Mouse (Mus musculus): Measurements from ENCODE around the gene Mms19. TPM values are rescaled to one million over a fixed set of nuclear protein-coding genes. Genes with fewer than 3 reads are reported as not detected.

Mms19 gene
- polyA plus RNA-seq, 1 experiment from 2014 or later: 27.5 TPM

DNA sequence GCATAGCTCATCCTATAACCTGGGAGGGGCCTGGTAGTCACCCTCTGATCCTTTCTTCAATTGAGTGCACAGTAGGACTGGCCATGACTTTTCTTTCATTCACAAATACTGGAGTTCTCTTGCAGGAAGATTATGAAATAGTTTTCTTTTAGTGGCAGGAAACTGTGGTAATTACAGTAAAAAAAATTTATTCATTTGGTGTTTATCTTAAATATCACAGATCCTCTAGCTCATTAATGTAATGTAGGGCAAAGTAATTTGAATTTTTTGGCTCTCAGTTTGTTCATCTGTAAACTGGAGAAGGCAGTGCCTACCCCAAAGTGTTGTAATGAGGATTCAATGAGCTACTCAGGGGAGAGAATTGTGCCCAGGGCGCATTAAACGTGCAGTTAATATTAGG is 12.0 kb upstream of the Mms19 start:
- H3K4me3 ChIP-seq (ENCODE audit: low read depth, low read length): no peak overlapping the region
- peaks cover 17% of the 10 kb centered on the region for H3K4me1 ChIP-seq (ENCODE audit: control insufficient read depth, insufficient read depth, low read length)
- H3K36me3 ChIP-seq (ENCODE audit: control insufficient read depth, insufficient read depth, low read length): no peaks in the 10 kb centered on the region
- no peaks in the 10 kb centered on the region for H3K9me3 ChIP-seq (ENCODE audit: control insufficient read depth, low read length)
- H3K4me2 ChIP-seq (ENCODE audit: low read depth, low read length): no peak overlapping the region
- WGBS: 75% methylated on average over 2 of the region's 2 CpGs
- H3K27me3 ChIP-seq (replicated peaks; ENCODE audit: control insufficient read depth, insufficient read depth, low read length): no peaks in the 10 kb centered on the region
- no peak overlapping the region for H3K9ac ChIP-seq (ENCODE audit: low read depth, low read length)
- ATAC-seq (ENCODE audit: low read depth) (no peak), DNase-seq (ENCODE audit: low spot score) (no peak)
- H3K27ac ChIP-seq (replicated peaks; ENCODE audit: low read depth, low read length): peak overlapping the region; percentile 39; the same call in 1 of the 2 replicates

DNA sequence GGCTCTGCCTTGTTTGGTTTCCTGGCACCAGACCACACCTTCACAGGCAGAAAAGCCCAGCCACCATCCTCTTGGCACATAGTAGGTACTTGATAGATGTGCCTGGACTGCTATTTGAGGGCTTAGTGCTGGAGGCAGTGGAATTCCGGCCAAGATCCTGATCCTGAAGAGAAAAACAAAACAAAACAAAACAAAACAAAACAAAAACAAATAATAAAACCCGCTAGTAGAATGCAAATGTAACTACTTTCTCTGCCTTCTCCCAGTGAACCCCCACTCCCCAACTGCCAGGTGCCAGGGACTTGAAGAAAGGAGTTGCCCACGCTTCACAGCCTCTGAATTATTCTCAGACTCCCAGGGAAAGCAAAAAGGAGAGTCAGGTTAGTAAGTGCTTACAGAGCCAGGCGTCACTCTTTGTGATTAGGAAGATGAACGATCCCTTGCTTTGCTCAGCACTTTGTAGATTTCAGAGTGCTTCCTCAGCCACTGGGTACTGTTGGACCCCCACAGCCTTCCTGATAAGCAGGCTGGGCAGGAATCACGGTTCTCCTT is 11.0 kb upstream of the Mms19 start:
- peaks cover 17% of the 10 kb centered on the region for H3K4me1 ChIP-seq (ENCODE audit: control insufficient read depth, insufficient read depth, low read length)
- H3K36me3 ChIP-seq (ENCODE audit: control insufficient read depth, insufficient read depth, low read length): no peaks in the 10 kb centered on the region
- no peak for DNase-seq (ENCODE audit: low spot score)
- WGBS: 54% methylated on average over 6 of the region's 6 CpGs
- H3K27ac ChIP-seq (replicated peaks; ENCODE audit: low read depth, low read length): no peak overlapping the region
- H3K9me3 ChIP-seq (ENCODE audit: control insufficient read depth, low read length): no peaks in the 10 kb centered on the region
- no peak overlapping the region for H3K9ac ChIP-seq (ENCODE audit: low read depth, low read length)
- no peak overlapping the region for H3K4me2 ChIP-seq (ENCODE audit: low read depth, low read length)
- no peak overlapping the region for H3K4me3 ChIP-seq (ENCODE audit: low read depth, low read length)
- H3K27me3 ChIP-seq (replicated peaks; ENCODE audit: control insufficient read depth, insufficient read depth, low read length): no peaks in the 10 kb centered on the region
- no peak for ATAC-seq (ENCODE audit: low read depth)

DNA sequence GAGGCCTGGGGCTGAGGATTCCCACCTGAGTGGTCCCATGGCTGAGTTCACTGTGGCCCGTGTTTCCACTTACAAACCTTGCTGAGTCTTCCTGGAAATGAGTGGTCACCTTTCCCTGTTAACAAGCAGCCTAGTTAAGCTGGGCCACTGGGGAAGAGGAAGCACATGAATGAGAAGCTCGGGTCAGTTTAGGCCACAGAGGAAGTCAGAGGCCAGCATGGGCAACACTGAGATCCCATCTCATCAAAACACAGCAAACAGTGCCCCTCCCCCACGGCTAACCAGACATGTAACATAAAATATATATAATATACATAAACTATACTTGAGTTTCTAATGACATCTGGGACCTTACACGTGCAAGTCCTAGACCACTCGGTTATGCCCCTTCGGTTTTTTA is 8.9 kb upstream of the Mms19 start:
- no peak overlapping the region for H3K9ac ChIP-seq (ENCODE audit: low read depth, low read length)
- H3K27me3 ChIP-seq (replicated peaks; ENCODE audit: control insufficient read depth, insufficient read depth, low read length): no peaks in the 10 kb centered on the region
- peaks cover 13% of the 10 kb centered on the region for H3K4me1 ChIP-seq (ENCODE audit: control insufficient read depth, insufficient read depth, low read length)
- H3K27ac ChIP-seq (replicated peaks; ENCODE audit: low read depth, low read length): no peak overlapping the region
- DNase-seq (ENCODE audit: low spot score) (no peak), ATAC-seq (ENCODE audit: low read depth) (no peak)
- H3K36me3 ChIP-seq (ENCODE audit: control insufficient read depth, insufficient read depth, low read length): no peaks in the 10 kb centered on the region
- no peak overlapping the region for H3K4me3 ChIP-seq (ENCODE audit: low read depth, low read length)
- H3K9me3 ChIP-seq (ENCODE audit: control insufficient read depth, low read length): no peaks in the 10 kb centered on the region
- H3K4me2 ChIP-seq (ENCODE audit: low read depth, low read length): no peak overlapping the region
- 75% methylated on average over 6 of the region's 6 CpGs for WGBS

DNA sequence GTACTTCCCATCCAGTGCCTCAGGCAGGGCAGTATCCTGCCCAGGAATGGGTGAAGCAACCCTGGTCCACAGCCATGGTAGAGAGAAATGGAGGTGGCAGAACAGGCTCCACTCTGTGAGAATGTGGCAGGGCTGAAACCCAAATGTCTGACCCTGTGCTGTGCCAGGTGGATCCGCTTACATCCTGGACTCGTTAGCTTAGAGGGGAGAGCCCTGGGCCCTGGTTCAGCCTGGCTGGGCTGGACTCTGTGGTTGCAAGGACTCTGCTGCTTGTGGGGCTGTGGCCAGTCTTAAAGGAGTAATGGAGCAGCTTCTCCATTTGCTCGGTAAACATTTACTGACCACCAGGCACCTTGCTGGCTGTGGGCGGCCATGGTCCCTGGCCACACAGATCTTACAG is 6.2 kb upstream of the Mms19 start:
- H3K4me3 ChIP-seq (ENCODE audit: low read depth, low read length): no peak overlapping the region
- ATAC-seq (ENCODE audit: low read depth): no peak; the same call in 1 of the 2 replicates
- no peak overlapping the region for H3K4me2 ChIP-seq (ENCODE audit: low read depth, low read length)
- no peaks in the 10 kb centered on the region for H3K9me3 ChIP-seq (ENCODE audit: control insufficient read depth, low read length)
- no peak for DNase-seq (ENCODE audit: low spot score)
- no peaks in the 10 kb centered on the region for H3K27me3 ChIP-seq (replicated peaks; ENCODE audit: control insufficient read depth, insufficient read depth, low read length)
- H3K36me3 ChIP-seq (ENCODE audit: control insufficient read depth, insufficient read depth, low read length): no peaks in the 10 kb centered on the region
- no peaks in the 10 kb centered on the region; the same call in 1 of the 2 replicates for H3K4me1 ChIP-seq (ENCODE audit: control insufficient read depth, insufficient read depth, low read length)
- no peak overlapping the region for H3K9ac ChIP-seq (ENCODE audit: low read depth, low read length)
- 82% methylated on average over 4 of the region's 4 CpGs for WGBS
- no peak overlapping the region for H3K27ac ChIP-seq (replicated peaks; ENCODE audit: low read depth, low read length)

DNA sequence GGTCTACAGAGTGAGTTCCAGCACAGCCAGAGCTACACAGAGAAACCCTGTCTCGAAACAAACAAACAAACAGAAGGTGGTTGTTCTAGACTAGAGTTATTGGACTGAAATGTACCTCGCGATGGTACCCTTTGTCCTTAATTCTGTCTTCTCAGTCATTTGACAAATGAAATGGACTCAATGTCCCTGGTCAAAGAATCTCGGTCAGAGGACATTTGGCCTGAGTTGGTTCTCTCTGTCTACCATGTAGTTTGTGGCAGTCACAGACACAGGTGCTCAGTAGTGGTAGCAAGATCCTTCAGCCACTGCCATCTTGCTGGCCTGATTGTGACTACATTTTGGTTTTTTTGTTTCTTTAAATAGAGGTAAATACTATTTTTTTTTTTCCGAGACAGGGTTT is 5.0 kb upstream of the Mms19 start:
- Histone ChIP-seq H3K4me3 (ENCODE audit: low read depth, low read length) (no peak overlapping the region), H3K4me1 (ENCODE audit: control insufficient read depth, insufficient read depth, low read length) (no peaks in the 10 kb centered on the region; the same call in 1 of the 2 replicates)
- no peak for ATAC-seq (ENCODE audit: low read depth)

DNA sequence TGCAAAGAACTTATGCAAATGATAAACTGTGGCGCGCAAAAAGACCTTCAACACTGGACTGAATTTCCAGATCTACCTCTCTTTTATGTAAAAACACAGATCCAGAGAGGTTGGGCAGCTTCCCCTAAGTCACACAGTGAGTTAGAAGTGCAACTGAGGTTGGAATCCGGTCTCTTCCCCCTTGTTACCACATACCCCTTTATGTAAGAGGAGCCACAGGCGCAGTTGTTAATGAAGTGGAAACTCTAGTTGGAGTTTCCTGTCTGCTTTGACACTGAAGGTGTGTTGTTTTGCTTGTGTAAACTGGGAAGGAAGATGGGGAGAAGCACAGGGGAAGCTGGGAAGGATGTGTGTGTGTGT is 1.8 kb upstream of the Mms19 start:
- Histone ChIP-seq H3K4me1 (ENCODE audit: control insufficient read depth, insufficient read depth, low read length) (peaks cover 6% of the 10 kb centered on the region), H3K4me2 (ENCODE audit: low read depth, low read length) (peak overlapping the region; percentile 70), H3K4me3 (ENCODE audit: low read depth, low read length) (peak overlapping the region; percentile 93), H3K9ac (ENCODE audit: low read depth, low read length) (peak overlapping the region; percentile 81), H3K9me3 (ENCODE audit: control insufficient read depth, low read length) (no peaks in the 10 kb centered on the region), H3K27ac (replicated peaks; ENCODE audit: low read depth, low read length) (peak overlapping the region; percentile 90), H3K36me3 (ENCODE audit: control insufficient read depth, insufficient read depth, low read length) (no peaks in the 10 kb centered on the region), H3K27me3 (replicated peaks; ENCODE audit: control insufficient read depth, insufficient read depth, low read length) (no peaks in the 10 kb centered on the region)
- no peak for ATAC-seq (ENCODE audit: low read depth)
- WGBS: 3% methylated on average over 4 of the region's 4 CpGs
- peak; percentile 54 for DNase-seq (ENCODE audit: low spot score)

More for the DNA sequence above, 5.0 kb upstream of the Mms19 start:
- Histone ChIP-seq H3K4me2 (ENCODE audit: low read depth, low read length) (no peak overlapping the region), H3K9ac (ENCODE audit: low read depth, low read length) (no peak overlapping the region), H3K9me3 (ENCODE audit: control insufficient read depth, low read length) (no peaks in the 10 kb centered on the region), H3K27ac (replicated peaks; ENCODE audit: low read depth, low read length) (no peak overlapping the region), H3K27me3 (replicated peaks; ENCODE audit: control insufficient read depth, insufficient read depth, low read length) (no peaks in the 10 kb centered on the region), H3K36me3 (ENCODE audit: control insufficient read depth, insufficient read depth, low read length) (no peaks in the 10 kb centered on the region)
- no peak for DNase-seq (ENCODE audit: low spot score)
- 95% methylated on average over 5 of the region's 5 CpGs for WGBS

DNA sequence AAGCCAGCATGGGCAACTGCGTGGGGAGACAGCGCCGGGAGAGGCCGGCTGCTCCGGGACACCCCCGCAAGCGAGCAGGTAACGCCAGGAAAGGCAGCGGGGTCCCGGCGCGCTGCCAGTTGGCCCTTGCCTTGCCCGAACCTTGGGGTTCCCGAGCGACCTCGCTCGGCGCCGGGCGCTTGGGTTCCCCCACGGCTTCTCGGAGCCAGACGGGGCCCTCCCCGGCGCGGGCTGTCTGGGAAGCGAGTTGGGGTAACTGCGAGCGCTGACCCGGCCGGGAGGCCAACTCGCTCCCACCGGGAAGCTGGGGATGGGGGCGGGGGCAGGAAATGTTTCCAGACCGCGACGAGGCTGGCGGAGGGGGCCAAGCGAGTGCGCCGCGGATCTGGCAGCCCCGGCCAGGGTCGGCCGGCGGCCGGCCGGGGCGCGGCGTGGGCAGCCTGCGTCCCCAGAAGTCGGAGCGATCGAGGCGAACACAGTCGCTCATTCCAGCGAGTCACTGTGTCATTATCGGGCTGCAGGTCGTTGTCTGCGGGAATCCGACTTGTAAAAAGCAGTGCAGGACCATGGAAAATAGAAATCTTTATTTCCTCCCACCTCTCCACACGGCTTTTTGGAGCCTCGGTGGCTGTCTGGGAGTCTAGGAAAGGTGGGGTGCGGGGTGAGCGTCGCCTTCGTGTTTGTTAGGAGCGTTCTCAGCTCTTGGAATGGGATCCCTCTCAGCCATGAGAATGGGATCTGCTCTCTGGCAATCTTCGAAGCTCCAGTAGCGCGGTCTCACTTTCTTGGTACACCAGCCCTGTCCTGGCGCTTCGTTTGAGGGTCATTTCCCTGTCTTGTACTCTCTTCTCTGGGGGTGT is 1.2 kb upstream of the Mms19 start:
- DNase-seq (ENCODE audit: low spot score) (no peak), ATAC-seq (ENCODE audit: low read depth) (no peak)
- Histone ChIP-seq H3K9me3 (ENCODE audit: control insufficient read depth, low read length) (no peaks in the 10 kb centered on the region), H3K4me1 (ENCODE audit: control insufficient read depth, insufficient read depth, low read length) (peaks cover 12% of the 10 kb centered on the region), H3K27me3 (replicated peaks; ENCODE audit: control insufficient read depth, insufficient read depth, low read length) (no peaks in the 10 kb centered on the region), H3K4me2 (ENCODE audit: low read depth, low read length) (peak overlapping the region; percentile 70), H3K9ac (ENCODE audit: low read depth, low read length) (peak overlapping the region; percentile 81), H3K4me3 (ENCODE audit: low read depth, low read length) (peak overlapping the region; percentile 93), H3K27ac (replicated peaks; ENCODE audit: low read depth, low read length) (peak overlapping the region; percentile 90), H3K36me3 (ENCODE audit: control insufficient read depth, insufficient read depth, low read length) (no peaks in the 10 kb centered on the region)
- under 1% methylated on average over 43 of the region's 74 CpGs for WGBS

DNA sequence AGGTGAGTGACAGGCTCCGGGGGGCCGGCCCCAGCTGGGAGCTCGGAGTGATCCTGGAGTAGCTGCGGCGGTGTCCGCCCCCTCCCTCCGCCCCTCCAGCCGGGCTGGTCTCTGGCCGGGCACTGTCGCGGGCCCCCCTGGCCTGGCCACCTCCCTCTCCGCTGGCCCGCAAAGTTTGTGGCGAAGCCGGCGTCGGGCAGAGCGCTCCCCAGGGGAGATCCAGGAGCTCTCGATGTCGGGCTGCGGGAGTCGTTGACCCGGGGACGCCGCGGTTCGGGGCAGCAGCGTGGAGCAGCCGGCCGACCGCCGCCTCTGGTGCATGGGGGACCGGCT is 604 bp upstream of the Mms19 start, which contains the start of gene Ubtd1:
Gene Ubtd1 (plus strand): TSS at position 169 of the 333 bp plus-strand sequence.
- H3K9me3 ChIP-seq (ENCODE audit: control insufficient read depth, low read length): no peaks in the 10 kb centered on the region
- H3K36me3 ChIP-seq (ENCODE audit: control insufficient read depth, insufficient read depth, low read length): no peaks in the 10 kb centered on the region
- H3K27ac ChIP-seq (replicated peaks; ENCODE audit: low read depth, low read length): peak within 1 kb of the TSS; percentile 90
- DNase-seq (ENCODE audit: low spot score) (no peak), ATAC-seq (ENCODE audit: low read depth) (no peak; the same call in 1 of the 2 replicates)
- peak within 1 kb of the TSS; percentile 81 for H3K9ac ChIP-seq (ENCODE audit: low read depth, low read length)
- peaks cover 14% of the 10 kb centered on the region for H3K4me1 ChIP-seq (ENCODE audit: control insufficient read depth, insufficient read depth, low read length)
- H3K4me2 ChIP-seq (ENCODE audit: low read depth, low read length): peak within 1 kb of the TSS; percentile 70
- H3K27me3 ChIP-seq (replicated peaks; ENCODE audit: control insufficient read depth, insufficient read depth, low read length): no peaks in the 10 kb centered on the region
- WGBS: 0% methylated on average over 4 of the region's 33 CpGs
- peak within 1 kb of the TSS; percentile 93 for H3K4me3 ChIP-seq (ENCODE audit: low read depth, low read length)
